Mouse (Mus musculus): ENCODE data around the gene Gse1. TPM values are rescaled to one million over a fixed set of nuclear protein-coding genes. Genes with fewer than 3 reads are reported as not detected.

The Gse1 gene
- polyA plus RNA-seq, 1 experiment from 2014 or later: 6.9 TPM

- 61% methylated on average over 16 of the region's 16 CpGs for WGBS
- H3K4me2 ChIP-seq (ENCODE audit: low read depth, low read length): no peak overlapping the region
These were observed 265.5 kb downstream of the Gse1 start for GRCm38 (mm10) chr8:120493508-120494464.

GRCm38 (mm10) chr8:120494903-120495302, 266.6 kb downstream of the Gse1 start:
- 51% methylated on average over 15 of the region's 15 CpGs for WGBS
- no peaks in the 10 kb centered on the region for H3K36me3 ChIP-seq (ENCODE audit: control insufficient read depth, insufficient read depth, low read length)
- H3K4me3 ChIP-seq (replicated peaks; ENCODE audit: low read length): no peak overlapping the region
- H3K27ac ChIP-seq (ENCODE audit: low read length): peak overlapping the region; percentile 48
- no peak for ATAC-seq (ENCODE audit: insufficient read depth, low FRiP score)
- peak overlapping the region; percentile 46 for H3K9ac ChIP-seq (ENCODE audit: low read length)
- H3K4me1 ChIP-seq (ENCODE audit: control insufficient read depth, insufficient read depth, low read length): peaks cover 74% of the 10 kb centered on the region
- H3K9me3 ChIP-seq (replicated peaks; ENCODE audit: control insufficient read depth, low read length): no peaks in the 10 kb centered on the region
- H3K27me3 ChIP-seq (ENCODE audit: control insufficient read depth, insufficient read depth, low read length): no peaks in the 10 kb centered on the region
- 0 out of 2 replicates have a peak overlapping the region, but pooled peaks have one; percentile 13 for H3K4me2 ChIP-seq (ENCODE audit: low read depth, low read length)

More at GRCm38 (mm10) chr8:120493508-120494464, 265.5 kb downstream of the Gse1 start:
- H3K4me1 ChIP-seq (ENCODE audit: control insufficient read depth, insufficient read depth, low read length): peaks cover 74% of the 10 kb centered on the region
- no peaks in the 10 kb centered on the region for H3K36me3 ChIP-seq (ENCODE audit: control insufficient read depth, insufficient read depth, low read length)
- no peaks in the 10 kb centered on the region for H3K9me3 ChIP-seq (replicated peaks; ENCODE audit: control insufficient read depth, low read length)
- H3K27me3 ChIP-seq (ENCODE audit: control insufficient read depth, insufficient read depth, low read length): no peaks in the 10 kb centered on the region
- no peak overlapping the region for H3K4me3 ChIP-seq (replicated peaks; ENCODE audit: low read length)
- ATAC-seq (ENCODE audit: insufficient read depth, low FRiP score): no peak
- H3K9ac ChIP-seq (ENCODE audit: low read length): peak overlapping the region; percentile 43; the same call in 1 of the 2 replicates
- H3K27ac ChIP-seq (ENCODE audit: low read length): peak overlapping the region; percentile 36; the same call in 1 of the 2 replicates

GRCm38 (mm10) chr8:120495461-120495860, 267.2 kb downstream of the Gse1 start:
- H3K27ac ChIP-seq (ENCODE audit: low read length): no peak overlapping the region
- no peaks in the 10 kb centered on the region for H3K36me3 ChIP-seq (ENCODE audit: control insufficient read depth, insufficient read depth, low read length)
- no peak overlapping the region for H3K4me2 ChIP-seq (ENCODE audit: low read depth, low read length)
- 73% methylated on average over 5 of the region's 5 CpGs for WGBS
- no peak overlapping the region for H3K9ac ChIP-seq (ENCODE audit: low read length)
- no peak for ATAC-seq (ENCODE audit: insufficient read depth, low FRiP score)
- no peak overlapping the region for H3K4me3 ChIP-seq (replicated peaks; ENCODE audit: low read length)
- no peaks in the 10 kb centered on the region for H3K27me3 ChIP-seq (ENCODE audit: control insufficient read depth, insufficient read depth, low read length)
- H3K9me3 ChIP-seq (replicated peaks; ENCODE audit: control insufficient read depth, low read length): no peaks in the 10 kb centered on the region
- peaks cover 77% of the 10 kb centered on the region for H3K4me1 ChIP-seq (ENCODE audit: control insufficient read depth, insufficient read depth, low read length)

- H3K4me1 ChIP-seq (ENCODE audit: control insufficient read depth, insufficient read depth, low read length): peaks cover 77% of the 10 kb centered on the region
- ATAC-seq (ENCODE audit: insufficient read depth, low FRiP score): no peak
- H3K9ac ChIP-seq (ENCODE audit: low read length): no peak overlapping the region
- no peak overlapping the region for H3K4me2 ChIP-seq (ENCODE audit: low read depth, low read length)
- 97% methylated on average over 15 of the region's 15 CpGs for WGBS
- no peaks in the 10 kb centered on the region for H3K27me3 ChIP-seq (ENCODE audit: control insufficient read depth, insufficient read depth, low read length)
- H3K4me3 ChIP-seq (replicated peaks; ENCODE audit: low read length): no peak overlapping the region
- no peak overlapping the region for H3K27ac ChIP-seq (ENCODE audit: low read length)
- H3K9me3 ChIP-seq (replicated peaks; ENCODE audit: control insufficient read depth, low read length): no peaks in the 10 kb centered on the region
- no peaks in the 10 kb centered on the region for H3K36me3 ChIP-seq (ENCODE audit: control insufficient read depth, insufficient read depth, low read length)
These were observed 268.2 kb downstream of the Gse1 start for GRCm38 (mm10) chr8:120496478-120496877.

- no peak overlapping the region for H3K4me3 ChIP-seq (replicated peaks; ENCODE audit: low read length)
- no peak overlapping the region for H3K27ac ChIP-seq (ENCODE audit: low read length)
- H3K27me3 ChIP-seq (ENCODE audit: control insufficient read depth, insufficient read depth, low read length): no peaks in the 10 kb centered on the region
- no peaks in the 10 kb centered on the region for H3K9me3 ChIP-seq (replicated peaks; ENCODE audit: control insufficient read depth, low read length)
- no peak for ATAC-seq (ENCODE audit: insufficient read depth, low FRiP score)
- no peaks in the 10 kb centered on the region for H3K36me3 ChIP-seq (ENCODE audit: control insufficient read depth, insufficient read depth, low read length)
- H3K4me1 ChIP-seq (ENCODE audit: control insufficient read depth, insufficient read depth, low read length): peaks cover 76% of the 10 kb centered on the region
- 0 out of 2 replicates have a peak overlapping the region, but pooled peaks have one; percentile 28 for H3K9ac ChIP-seq (ENCODE audit: low read length)
- no peak overlapping the region for H3K4me2 ChIP-seq (ENCODE audit: low read depth, low read length)
- WGBS: 43% methylated on average over 11 of the region's 11 CpGs
These were observed 269.3 kb downstream of the Gse1 start for GRCm38 (mm10) chr8:120497503-120497946.

GRCm38 (mm10) chr8:120498349-120498831, 270.1 kb downstream of the Gse1 start:
- ATAC-seq (ENCODE audit: insufficient read depth, low FRiP score): peak; percentile 41; the same call in 1 of the 2 replicates
- Histone ChIP-seq H3K27ac (ENCODE audit: low read length) (peak overlapping the region; percentile 81), H3K4me2 (ENCODE audit: low read depth, low read length) (peak overlapping the region; percentile 43), H3K4me1 (ENCODE audit: control insufficient read depth, insufficient read depth, low read length) (peaks cover 72% of the 10 kb centered on the region), H3K4me3 (replicated peaks; ENCODE audit: low read length) (peak overlapping the region; percentile 17; the same call in 1 of the 2 replicates), H3K27me3 (ENCODE audit: control insufficient read depth, insufficient read depth, low read length) (no peaks in the 10 kb centered on the region), H3K9ac (ENCODE audit: low read length) (peak overlapping the region; percentile 52), H3K36me3 (ENCODE audit: control insufficient read depth, insufficient read depth, low read length) (no peaks in the 10 kb centered on the region), H3K9me3 (replicated peaks; ENCODE audit: control insufficient read depth, low read length) (no peaks in the 10 kb centered on the region)
- 17% methylated on average over 4 of the region's 4 CpGs for whole genome bisulfite sequencing

- H3K36me3 ChIP-seq (ENCODE audit: control insufficient read depth, insufficient read depth, low read length): no peaks in the 10 kb centered on the region
- 35% methylated on average over 9 of the region's 9 CpGs for whole genome bisulfite sequencing
- peaks cover 70% of the 10 kb centered on the region for H3K4me1 ChIP-seq (ENCODE audit: control insufficient read depth, insufficient read depth, low read length)
- H3K27me3 ChIP-seq (ENCODE audit: control insufficient read depth, insufficient read depth, low read length): no peaks in the 10 kb centered on the region
- peak overlapping the region; percentile 17; the same call in 1 of the 2 replicates for H3K4me3 ChIP-seq (replicated peaks; ENCODE audit: low read length)
- ATAC-seq (ENCODE audit: insufficient read depth, low FRiP score): peak; percentile 88
- peak overlapping the region; percentile 43 for H3K4me2 ChIP-seq (ENCODE audit: low read depth, low read length)
- H3K27ac ChIP-seq (ENCODE audit: low read length): peak overlapping the region; percentile 81
- H3K9me3 ChIP-seq (replicated peaks; ENCODE audit: control insufficient read depth, low read length): no peaks in the 10 kb centered on the region
- peak overlapping the region; percentile 52 for H3K9ac ChIP-seq (ENCODE audit: low read length)
These were observed 270.8 kb downstream of the Gse1 start for GRCm38 (mm10) chr8:120498926-120499605.

- no peak overlapping the region for H3K4me2 ChIP-seq (ENCODE audit: low read depth, low read length)
- no peak overlapping the region for H3K4me3 ChIP-seq (replicated peaks; ENCODE audit: low read length)
- H3K9me3 ChIP-seq (replicated peaks; ENCODE audit: control insufficient read depth, low read length): no peaks in the 10 kb centered on the region
- no peaks in the 10 kb centered on the region for H3K27me3 ChIP-seq (ENCODE audit: control insufficient read depth, insufficient read depth, low read length)
- ATAC-seq (ENCODE audit: insufficient read depth, low FRiP score): no peak
- no peaks in the 10 kb centered on the region for H3K36me3 ChIP-seq (ENCODE audit: control insufficient read depth, insufficient read depth, low read length)
- WGBS: 65% methylated on average over 8 of the region's 8 CpGs
- H3K4me1 ChIP-seq (ENCODE audit: control insufficient read depth, insufficient read depth, low read length): peaks cover 71% of the 10 kb centered on the region
- H3K27ac ChIP-seq (ENCODE audit: low read length): peak overlapping the region; percentile 18; the same call in 1 of the 2 replicates
- peak overlapping the region; percentile 24; the same call in 1 of the 2 replicates for H3K9ac ChIP-seq (ENCODE audit: low read length)
These were observed 272.5 kb downstream of the Gse1 start for GRCm38 (mm10) chr8:120500701-120501261.

All from stomach, embryonic 16.5 days (tissue).